Mouse (Mus musculus) limb, embryonic 11.5 days (tissue): Measurements from ENCODE around the gene Oas1g. TPM values are rescaled to one million over a fixed set of nuclear protein-coding genes. Genes with fewer than 3 reads are reported as not detected.
"Not testable (repeated sequence)": the region's sequence is repeated elsewhere in the genome, so short reads cannot be mapped to it uniquely, and the experiment has no call there.

Experiments
- ATAC-seq: fragments of 200-750 bp; cut with Nextera tagmentation; 2 replicates; pipeline ENCODE4 v1.8.0; 2017; ENCODE audit warnings: low read depth; ENCODE audit not compliant: insufficient number of reproducible peaks, low FRiP score, low TSS enrichment
- DNase-seq: peaks from one replicate; pipeline ENCODE4 v3.0.0-alpha.2; 2015; ENCODE audit warnings: low spot score
- H3K27ac ChIP-seq: fragments of 300-500 bp; sonication (generic); replicated peaks from 2 replicates; pipeline ENCODE4 v1.5.1; 2014; ENCODE audit warnings: low read depth, mild to moderate bottlenecking, low read length
- H3K27me3 ChIP-seq: fragments of 300-500 bp; sonication (generic); 2 replicates; pipeline ENCODE4 v1.6.1; 2014; ENCODE audit warnings: mild to moderate bottlenecking, low read length, mixed read lengths; ENCODE audit not compliant: control insufficient read depth, insufficient read depth
- H3K36me3 ChIP-seq: fragments of 300-500 bp; sonication (generic); 2 replicates; pipeline ENCODE4 v1.6.1; 2014; ENCODE audit warnings: mild to moderate bottlenecking, low read length, moderate library complexity, mixed read lengths; ENCODE audit not compliant: control insufficient read depth, insufficient read depth
- H3K4me1 ChIP-seq: fragments of 300-500 bp; sonication (generic); 2 replicates; pipeline ENCODE4 v1.6.1; 2014; ENCODE audit warnings: low read length, mixed read lengths; ENCODE audit not compliant: control insufficient read depth, insufficient read depth
- H3K4me2 ChIP-seq: fragments of 300-500 bp; sonication (generic); 2 replicates; pipeline ENCODE4 v1.6.1; 2014; ENCODE audit warnings: low read depth, mild to moderate bottlenecking, moderate library complexity; ENCODE audit not compliant: severe bottlenecking
- H3K4me3 ChIP-seq: fragments of 300-500 bp; sonication (generic); 2 replicates; pipeline ENCODE4 v1.5.1; 2014; ENCODE audit warnings: low read depth, low read length
- H3K9ac ChIP-seq: fragments of 300-500 bp; sonication (generic); 2 replicates; pipeline ENCODE4 v1.6.1; 2014; ENCODE audit warnings: mild to moderate bottlenecking, low read length
- H3K9me3 ChIP-seq: fragments of 300-500 bp; sonication (generic); 2 replicates; pipeline ENCODE4 v1.6.1; 2016; ENCODE audit warnings: low read length; ENCODE audit not compliant: control insufficient read depth
- WGBS: fragments of 180-500 bp; shearing (Covaris S2); extraction: QIAGEN DNeasy Blood & Tissue Kit; methylation state at CpG from one replicate; pipeline ENCODE4 v1.1.7; 2014; 5-methylcytosine and 5-hydroxymethylcytosine counted together
- polyA plus RNA-seq: library from polyadenylated mRNA; unstranded; fragments of >200 nt; fragmentation: Nextera tagmentation; extraction: Ambion mirVana; gene quantifications from 2 replicates; pipeline ENCODE4 v1.2.1, GENCODE M21; 2014

The Oas1g gene
- polyA plus RNA-seq, 1 experiment from 2014 or later = not detected

DNA sequence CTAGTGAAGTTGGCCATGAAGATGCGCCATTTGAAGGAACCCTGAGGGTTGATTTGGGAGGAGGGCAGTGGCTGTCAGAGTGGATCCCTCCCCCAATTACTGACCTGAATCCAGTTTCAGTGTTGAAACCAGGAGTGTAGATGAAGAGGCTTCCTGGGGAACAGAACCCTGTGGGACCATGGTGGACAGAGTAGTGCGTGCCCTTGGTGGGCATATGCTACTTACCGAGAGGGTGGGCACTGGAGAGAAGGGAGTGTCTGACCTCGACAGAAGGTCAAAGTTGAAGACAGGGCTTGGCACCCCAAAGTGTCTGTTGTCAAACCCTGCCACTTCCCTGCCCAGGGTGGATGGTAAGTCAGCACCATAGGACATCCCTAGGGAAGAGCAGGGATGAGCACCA, 6.5 kb upstream of the Oas1g start:
- H3K27me3 ChIP-seq, H3K4me3 ChIP-seq, DNase-seq, H3K9ac ChIP-seq, H3K9me3 ChIP-seq, H3K36me3 ChIP-seq, H3K27ac ChIP-seq, H3K4me2 ChIP-seq, ATAC-seq, H3K4me1 ChIP-seq: not testable (repeated sequence)
- WGBS = 94% methylated on average over 4 of the region's 4 CpGs

DNA sequence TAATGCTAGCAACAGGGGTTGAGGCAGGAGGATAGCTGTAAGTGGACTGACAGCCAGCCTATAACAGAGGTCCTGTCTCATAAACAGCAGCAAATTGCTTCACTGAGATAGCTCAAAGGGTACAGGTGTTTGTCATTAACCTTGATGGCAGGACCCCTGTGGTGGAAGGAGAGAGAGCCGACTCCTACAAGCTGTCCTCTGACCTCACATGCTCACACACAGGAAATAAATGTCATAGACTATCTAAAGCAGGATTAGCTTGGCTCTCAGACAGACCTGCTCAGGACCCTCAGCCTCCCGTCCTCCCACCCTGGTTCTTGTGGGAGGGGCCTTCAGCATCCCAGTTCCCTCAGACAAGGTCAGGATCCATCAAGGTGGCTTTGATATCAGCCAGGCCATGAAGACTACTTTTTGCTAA, 4.8 kb upstream of the Oas1g start:
- 17% methylated on average over 2 of the region's 2 CpGs for WGBS

DNA sequence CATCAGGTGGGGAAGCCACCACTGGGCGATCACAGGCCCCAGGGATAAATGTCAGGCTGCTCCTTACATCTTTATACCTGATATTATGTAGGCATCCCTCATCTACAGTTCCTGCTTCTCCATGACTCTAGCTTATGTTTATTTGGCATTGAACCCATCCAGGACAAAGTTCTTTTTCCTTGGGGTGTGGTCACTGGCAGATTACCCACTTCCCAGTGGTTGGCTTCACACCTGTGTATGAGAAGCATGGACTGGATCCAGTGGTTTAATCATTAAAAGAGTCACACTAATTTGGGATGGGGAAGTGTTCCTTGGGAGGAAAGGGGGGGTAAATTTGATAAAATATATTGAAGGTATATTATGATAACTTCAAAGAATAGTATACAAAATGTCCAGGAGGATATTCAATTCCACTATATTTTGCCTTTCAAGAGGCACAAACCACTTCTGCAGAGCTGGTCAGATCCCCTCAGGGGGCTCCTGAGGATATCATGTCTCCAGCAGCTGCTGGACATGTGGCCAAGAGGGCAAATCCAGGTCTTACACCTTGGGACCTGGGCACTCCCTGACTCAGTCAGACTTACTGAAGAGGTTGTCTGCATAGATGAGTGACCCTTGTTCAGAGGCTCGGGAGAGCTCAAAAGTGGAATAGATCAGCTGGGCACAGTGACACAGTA, 4.3 kb upstream of the Oas1g start:
- 67% methylated on average over 2 of the region's 2 CpGs for WGBS
- not testable (repeated sequence) for H3K4me2 ChIP-seq, ATAC-seq, H3K9ac ChIP-seq, H3K4me1 ChIP-seq, H3K4me3 ChIP-seq, H3K27me3 ChIP-seq, H3K9me3 ChIP-seq, H3K36me3 ChIP-seq, DNase-seq, H3K27ac ChIP-seq

More for the DNA sequence above, 4.8 kb upstream of the Oas1g start:
- Histone ChIP-seq H3K4me3 (no peak overlapping the region), H3K4me2 (no peak overlapping the region), H3K4me1 (no peaks in the 10 kb centered on the region), H3K9me3 (no peaks in the 10 kb centered on the region), H3K27me3 (no peaks in the 10 kb centered on the region), H3K9ac (no peak overlapping the region), H3K36me3 (no peaks in the 10 kb centered on the region), H3K27ac (no peak overlapping the region)
- DNase-seq (no peak), ATAC-seq (no peak)

DNA sequence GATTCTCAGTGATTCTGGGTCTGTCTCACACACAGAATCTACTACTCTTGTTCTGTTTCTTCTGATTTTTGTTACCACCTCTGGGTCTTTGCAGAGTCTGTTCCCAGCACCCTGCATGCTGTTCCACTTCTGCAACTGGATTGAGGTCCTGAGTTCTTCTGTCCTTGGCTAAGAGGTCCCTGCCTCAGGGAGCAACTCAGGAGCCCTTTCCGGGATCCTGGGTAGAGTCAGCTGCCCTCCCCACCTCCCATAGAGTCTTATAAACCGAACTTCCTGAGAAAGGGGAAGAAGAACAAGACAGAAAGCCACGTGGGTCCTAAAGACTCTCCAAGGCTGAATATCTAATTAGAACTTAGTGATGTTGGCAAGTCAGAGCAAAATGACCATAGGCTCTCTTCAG, 3.6 kb upstream of the Oas1g start:
- WGBS = 52% methylated on average over 3 of the region's 3 CpGs
- ATAC-seq (no peak), DNase-seq (no peak)
- no peaks in the 10 kb centered on the region for H3K4me1 ChIP-seq
- no peaks in the 10 kb centered on the region for H3K27me3 ChIP-seq
- no peak overlapping the region for H3K4me3 ChIP-seq
- H3K9ac ChIP-seq = no peak overlapping the region
- no peak overlapping the region for H3K4me2 ChIP-seq
- H3K9me3 ChIP-seq = no peaks in the 10 kb centered on the region
- H3K27ac ChIP-seq = no peak overlapping the region
- H3K36me3 ChIP-seq = no peaks in the 10 kb centered on the region

DNA sequence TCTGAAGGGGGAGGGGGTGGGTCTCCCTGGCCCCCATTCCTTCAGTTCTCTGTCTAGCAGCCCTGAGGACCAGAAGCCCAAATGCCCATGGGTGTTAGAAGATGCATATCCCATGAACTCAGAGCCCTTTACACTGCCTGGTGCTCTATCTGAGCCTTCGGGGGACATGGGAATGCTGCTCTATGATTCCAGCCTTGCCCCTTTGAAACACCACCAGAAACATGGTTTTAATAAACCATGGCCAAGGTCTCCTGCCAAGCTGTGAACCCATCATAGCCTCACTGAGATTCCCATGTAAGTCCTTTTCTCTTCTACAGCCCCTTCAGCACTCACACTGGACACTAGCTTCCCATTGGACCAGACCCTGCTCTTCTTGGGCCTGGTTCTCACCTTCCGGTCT, 2.6 kb upstream of the Oas1g start:
- Histone ChIP-seq H3K36me3 (no peaks in the 10 kb centered on the region), H3K4me3 (no peak overlapping the region), H3K9ac (no peak overlapping the region), H3K4me1 (no peaks in the 10 kb centered on the region), H3K4me2 (no peak overlapping the region), H3K27me3 (no peaks in the 10 kb centered on the region), H3K9me3 (no peaks in the 10 kb centered on the region), H3K27ac (no peak overlapping the region)
- ATAC-seq = no peak
- 68% methylated on average over 2 of the region's 2 CpGs for WGBS
- no peak for DNase-seq

DNA sequence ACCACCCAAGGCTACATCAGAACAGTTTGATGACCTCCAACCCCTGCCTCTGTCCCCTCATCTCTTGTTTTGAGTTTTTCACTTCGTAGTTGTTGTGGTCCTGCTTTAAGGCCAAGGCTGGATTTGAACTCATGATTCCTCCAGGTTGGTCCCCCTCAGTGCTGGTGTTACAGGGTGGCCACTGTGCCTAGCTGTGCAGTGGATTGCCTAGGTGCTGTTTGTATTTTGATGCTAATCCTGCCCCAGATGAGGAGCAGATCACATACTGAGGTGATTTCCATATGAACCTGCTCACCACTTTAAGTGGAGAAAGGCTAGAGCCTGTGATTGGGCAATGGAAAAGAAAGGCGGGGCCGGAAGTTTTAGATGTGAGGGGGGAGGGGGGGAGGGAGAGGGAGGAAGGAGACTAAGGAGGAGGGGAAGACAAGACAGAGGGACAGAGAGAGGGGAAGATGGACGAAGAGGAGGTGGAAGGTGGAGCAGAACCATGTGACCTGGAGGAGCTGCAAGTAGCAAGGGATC, 942 bp upstream of the Oas1g start:
- H3K27me3 ChIP-seq, H3K9me3 ChIP-seq, H3K27ac ChIP-seq, H3K9ac ChIP-seq, ATAC-seq, H3K4me3 ChIP-seq, H3K4me2 ChIP-seq, H3K4me1 ChIP-seq, H3K36me3 ChIP-seq, DNase-seq: not testable (repeated sequence)
- WGBS = 44% methylated on average over 4 of the region's 4 CpGs

DNA sequence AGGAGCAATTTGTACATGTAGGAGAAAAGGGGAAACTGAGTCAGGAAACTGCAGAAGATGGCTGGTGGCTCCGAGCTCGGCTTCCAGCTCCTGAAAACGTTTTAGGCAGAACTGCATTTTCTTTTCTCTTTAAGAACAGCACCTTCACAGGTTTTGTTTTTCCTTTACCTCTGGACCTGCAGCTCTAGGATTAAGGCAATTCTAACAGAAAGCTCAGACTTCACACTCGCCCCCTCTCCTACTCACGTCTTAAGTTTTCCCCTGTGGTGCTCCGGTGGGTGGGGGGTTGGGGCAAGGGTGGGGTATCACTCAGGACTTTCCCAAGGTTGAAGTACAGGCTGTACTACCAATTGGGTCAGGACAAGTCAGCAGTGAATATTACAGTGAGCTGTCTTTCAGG, 418 bp upstream of the Oas1g start:
- Histone ChIP-seq H3K4me3 (no peak overlapping the region), H3K9me3 (no peaks in the 10 kb centered on the region), H3K36me3 (no peaks in the 10 kb centered on the region), H3K9ac (no peak overlapping the region), H3K4me1 (no peaks in the 10 kb centered on the region), H3K4me2 (no peak overlapping the region), H3K27me3 (no peaks in the 10 kb centered on the region), H3K27ac (no peak overlapping the region)
- 48% methylated on average over 6 of the region's 6 CpGs for WGBS
- DNase-seq (no peak), ATAC-seq (no peak)

DNA sequence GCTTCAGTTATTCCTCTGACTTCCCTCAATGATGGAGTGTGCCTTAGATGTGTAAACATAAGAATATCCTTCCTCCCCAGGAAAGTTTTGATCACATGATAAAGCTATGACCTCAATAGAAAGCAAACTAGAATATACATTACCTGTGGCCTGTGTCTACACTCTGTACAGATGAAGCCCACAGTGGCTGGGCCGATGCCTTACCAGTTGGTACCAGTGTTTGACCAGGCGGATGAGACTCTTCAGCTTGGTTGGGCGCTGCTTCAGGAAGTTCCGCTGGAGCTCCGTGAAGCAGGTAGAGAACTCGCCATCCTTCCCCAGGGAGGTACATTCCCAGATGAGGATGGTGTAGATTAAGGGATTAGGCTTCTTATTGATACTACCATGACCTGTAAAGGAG, 5.7 kb downstream of the Oas1g start:
- not testable (repeated sequence) for H3K9ac ChIP-seq, H3K36me3 ChIP-seq, H3K27me3 ChIP-seq, ATAC-seq, H3K4me2 ChIP-seq, H3K4me3 ChIP-seq, DNase-seq, H3K9me3 ChIP-seq, H3K27ac ChIP-seq, H3K4me1 ChIP-seq
- 91% methylated on average over 6 of the region's 6 CpGs for WGBS

DNA sequence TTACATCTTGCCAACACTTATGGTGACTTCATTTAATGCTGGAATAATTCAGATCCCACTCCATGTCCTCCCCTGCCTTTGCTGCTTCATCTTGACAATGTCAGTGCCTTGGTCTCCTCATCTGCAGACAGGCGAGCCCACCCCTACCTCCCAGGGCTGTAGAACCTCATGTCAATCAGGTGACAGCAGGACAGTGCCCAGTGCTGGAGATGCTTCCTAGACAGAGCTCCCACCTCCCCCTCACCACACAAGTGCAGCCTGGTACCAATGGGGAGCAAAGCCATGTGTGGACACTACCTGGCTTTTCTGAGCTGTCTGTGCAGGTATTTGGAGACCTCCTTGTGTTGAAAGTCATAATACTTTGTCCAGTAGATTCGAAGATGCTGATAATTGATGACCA, 8.6 kb downstream of the Oas1g start:
- not testable (repeated sequence) for H3K9me3 ChIP-seq, H3K27ac ChIP-seq, DNase-seq, H3K9ac ChIP-seq, H3K36me3 ChIP-seq, H3K4me1 ChIP-seq, H3K27me3 ChIP-seq, H3K4me3 ChIP-seq, H3K4me2 ChIP-seq, ATAC-seq
- 64% methylated on average over 2 of the region's 2 CpGs for WGBS
